Mouse (Mus musculus) intestine, embryonic 15.5 days (tissue): ENCODE measurements around the gene Enox1. TPM values are rescaled to one million over a fixed set of nuclear protein-coding genes. Genes with fewer than 3 reads are reported as not detected.

ENCODE experiments used
- ATAC-seq: fragments of 200-750 bp; cut with Nextera tagmentation; 2 replicates; pipeline ENCODE4 v1.8.0; 2017; ENCODE audit warnings: moderate TSS enrichment, moderate library complexity
- H3K27ac ChIP-seq: fragments of 300-500 bp; sonication (generic); 2 replicates; pipeline ENCODE4 v1.5.1; 2015; ENCODE audit warnings: mild to moderate bottlenecking, inconsistent platforms
- H3K27me3 ChIP-seq: fragments of 300-500 bp; sonication (generic); replicated peaks from 2 replicates; pipeline ENCODE4 v1.6.1; 2015; ENCODE audit warnings: inconsistent platforms
- H3K36me3 ChIP-seq: fragments of 300-500 bp; sonication (generic); 2 replicates; pipeline ENCODE4 v1.6.1; 2015; ENCODE audit warnings: inconsistent platforms
- H3K4me1 ChIP-seq: fragments of 300-500 bp; sonication (generic); replicated peaks from 2 replicates; pipeline ENCODE4 v1.6.1; 2015; ENCODE audit warnings: inconsistent platforms
- H3K4me2 ChIP-seq: fragments of 300-500 bp; sonication (generic); replicated peaks from 2 replicates; pipeline ENCODE4 v1.6.1; 2015; ENCODE audit warnings: mild to moderate bottlenecking, inconsistent platforms
- H3K4me3 ChIP-seq: fragments of 300-500 bp; sonication (generic); replicated peaks from 2 replicates; pipeline ENCODE4 v1.5.1; 2015; ENCODE audit warnings: inconsistent platforms
- H3K9ac ChIP-seq: fragments of 300-500 bp; sonication (generic); 2 replicates; pipeline ENCODE4 v1.6.1; 2015; ENCODE audit warnings: inconsistent platforms
- H3K9me3 ChIP-seq: fragments of 300-500 bp; sonication (generic); 2 replicates; pipeline ENCODE4 v1.6.1; 2016; ENCODE audit warnings: inconsistent platforms
- WGBS: fragments of 180-500 bp; shearing (Covaris S2); methylation state at CpG from one replicate; pipeline ENCODE4 v1.1.7; 2015; 5-methylcytosine and 5-hydroxymethylcytosine counted together
- polyA plus RNA-seq: library from polyadenylated mRNA; unstranded; fragments of >200 nt; fragmentation: Nextera tagmentation; extraction: Ambion mirVana; gene quantifications from 2 replicates; pipeline ENCODE4 v1.2.1, GENCODE M21; 2015

Gene Enox1
- polyA plus RNA-seq, 1 experiment from 2014 or later: 6.3 TPM

DNA sequence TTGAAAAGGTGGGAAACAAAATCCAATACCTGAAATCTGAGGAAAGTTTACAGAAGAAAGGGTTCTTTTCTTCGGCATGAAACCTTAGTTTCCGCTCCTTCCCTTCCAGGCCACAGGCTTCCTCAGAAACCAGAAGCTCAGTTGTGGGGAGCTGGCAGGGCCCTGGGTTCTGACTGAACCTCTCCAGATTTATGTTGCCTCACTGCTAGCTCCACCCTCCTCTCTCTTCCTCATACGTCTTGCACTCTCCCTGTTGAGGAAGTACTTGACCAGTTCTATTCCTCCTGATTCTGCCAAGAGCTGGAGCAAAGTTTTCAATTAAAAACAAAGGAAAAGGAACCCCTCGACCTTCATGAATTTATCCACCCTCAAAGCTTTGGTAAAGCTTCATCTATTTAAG, 291.4 kb downstream of the Enox1 start:
- Histone ChIP-seq H3K36me3 (no peaks in the 10 kb centered on the region), H3K4me2 (no peak overlapping the region), H3K27me3 (no peaks in the 10 kb centered on the region), H3K4me3 (no peak overlapping the region), H3K4me1 (no peaks in the 10 kb centered on the region), H3K9ac (no peak overlapping the region), H3K9me3 (no peaks in the 10 kb centered on the region), H3K27ac (no peak overlapping the region)
- no peak for ATAC-seq
- 64% methylated on average over 4 of the region's 4 CpGs for WGBS

DNA sequence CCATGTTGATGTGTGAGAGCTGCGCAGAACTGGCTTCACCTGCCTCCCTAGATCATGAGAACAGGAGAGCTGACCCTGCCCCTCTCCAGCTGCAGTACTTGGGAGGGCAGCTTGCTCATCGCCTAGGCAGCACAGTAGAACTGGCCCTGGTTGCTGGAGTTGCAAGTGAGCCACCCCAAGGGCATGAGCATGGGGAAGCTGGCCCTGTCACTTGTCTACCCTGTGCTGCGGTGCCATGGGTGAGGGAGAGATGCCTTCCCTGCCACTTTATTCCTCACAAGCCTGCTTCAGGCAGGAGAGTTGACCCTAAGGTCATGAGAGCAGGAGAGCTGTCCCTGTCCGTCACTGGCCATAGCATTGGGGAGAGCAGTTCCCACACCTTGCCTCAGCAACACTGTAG, 295.4 kb downstream of the Enox1 start:
- 90% methylated on average over 4 of the region's 4 CpGs for WGBS
- no peaks in the 10 kb centered on the region for H3K36me3 ChIP-seq
- no peak overlapping the region for H3K9ac ChIP-seq
- no peak for ATAC-seq
- no peaks in the 10 kb centered on the region for H3K27me3 ChIP-seq
- no peaks in the 10 kb centered on the region for H3K4me1 ChIP-seq
- no peak overlapping the region for H3K27ac ChIP-seq
- no peak overlapping the region for H3K4me2 ChIP-seq
- no peak overlapping the region for H3K4me3 ChIP-seq
- H3K9me3 ChIP-seq: no peaks in the 10 kb centered on the region

DNA sequence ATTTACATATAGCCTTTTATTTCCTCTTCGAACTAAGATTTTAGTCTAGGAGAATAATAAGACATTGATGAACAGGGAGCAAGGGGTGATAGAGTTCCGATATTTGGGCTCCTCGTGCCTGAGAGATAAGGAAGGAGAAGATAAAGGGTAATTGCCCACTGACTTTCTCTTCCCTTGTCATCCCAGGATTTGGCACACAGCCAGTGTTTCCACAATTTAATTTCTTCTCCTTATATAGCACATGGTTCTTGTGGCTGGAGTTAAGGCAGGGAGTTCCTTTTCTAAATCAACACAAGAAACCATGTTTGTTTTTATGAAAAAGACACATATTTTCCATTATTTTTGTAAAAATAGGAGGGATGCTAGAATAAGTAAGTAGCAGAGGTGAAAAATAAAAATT, 299.5 kb downstream of the Enox1 start:
- Histone ChIP-seq H3K4me3 (no peak overlapping the region), H3K9ac (no peak overlapping the region), H3K27ac (no peak overlapping the region), H3K27me3 (no peaks in the 10 kb centered on the region), H3K9me3 (no peaks in the 10 kb centered on the region), H3K4me1 (no peaks in the 10 kb centered on the region), H3K36me3 (no peaks in the 10 kb centered on the region), H3K4me2 (no peak overlapping the region)
- no peak for ATAC-seq
- WGBS: 39% methylated on average over 3 of the region's 3 CpGs

- ATAC-seq: no peak
- no peak overlapping the region for H3K27ac ChIP-seq
- H3K4me2 ChIP-seq: no peak overlapping the region
- no peaks in the 10 kb centered on the region for H3K27me3 ChIP-seq
- no peak overlapping the region for H3K9ac ChIP-seq
- no peaks in the 10 kb centered on the region for H3K36me3 ChIP-seq
- H3K4me1 ChIP-seq: no peaks in the 10 kb centered on the region
- 40% methylated on average over 7 of the region's 7 CpGs for WGBS
- no peaks in the 10 kb centered on the region for H3K9me3 ChIP-seq
- H3K4me3 ChIP-seq: no peak overlapping the region
Observed at GRCm38 (mm10) chr14:77456876-77457275, 300.3 kb downstream of the Enox1 start.

DNA sequence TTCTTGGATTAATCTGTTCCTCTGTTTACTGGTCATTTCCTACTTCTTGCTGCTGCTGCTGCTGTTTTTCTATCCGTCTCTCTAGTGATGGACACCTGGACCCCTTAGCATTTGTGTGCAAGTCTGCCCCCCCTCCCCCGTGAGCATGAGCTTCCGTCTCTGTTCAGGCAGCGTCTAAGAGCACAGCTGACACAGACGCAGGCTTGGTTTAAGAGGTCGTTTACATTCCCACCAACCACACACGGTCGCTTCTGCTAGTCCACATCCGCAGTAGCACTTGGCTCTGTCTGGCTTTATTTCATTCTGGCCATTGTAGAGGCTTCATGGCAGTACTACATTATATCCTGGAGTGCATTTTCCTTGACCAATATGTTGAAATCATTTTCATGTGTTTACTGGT, 301.7 kb downstream of the Enox1 start:
- H3K4me1 ChIP-seq: no peaks in the 10 kb centered on the region
- WGBS: 20% methylated on average over 9 of the region's 9 CpGs
- no peak overlapping the region for H3K27ac ChIP-seq
- ATAC-seq: no peak
- peak overlapping the region; percentile 12; the same call in 1 of the 2 replicates for H3K4me2 ChIP-seq
- H3K36me3 ChIP-seq: no peaks in the 10 kb centered on the region
- no peaks in the 10 kb centered on the region for H3K9me3 ChIP-seq
- no peaks in the 10 kb centered on the region for H3K27me3 ChIP-seq
- no peak overlapping the region for H3K9ac ChIP-seq
- no peak overlapping the region for H3K4me3 ChIP-seq

GRCm38 (mm10) chr14:77463919-77464318, 307.4 kb downstream of the Enox1 start:
- WGBS: 80% methylated on average over 4 of the region's 4 CpGs
- H3K9me3 ChIP-seq: no peaks in the 10 kb centered on the region

DNA sequence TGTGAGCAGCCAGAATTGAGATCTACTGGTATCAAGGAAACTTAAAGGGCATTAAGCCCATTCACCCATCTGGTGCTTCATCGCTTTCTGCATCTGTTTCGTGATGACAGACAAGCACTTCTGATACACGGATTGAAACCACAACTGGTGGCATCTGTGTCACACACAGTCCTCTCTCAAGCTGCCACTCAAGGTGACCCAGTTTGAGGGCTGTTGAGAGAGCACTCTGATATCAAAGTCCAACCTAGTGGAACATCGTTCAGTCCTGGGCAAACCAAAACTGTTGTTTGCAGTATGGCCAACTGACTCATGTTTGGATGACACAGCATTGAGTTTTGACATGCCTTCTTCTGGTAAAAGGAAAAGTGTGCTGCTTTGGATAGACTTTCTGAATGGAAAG, 308.2 kb downstream of the Enox1 start:
- Histone ChIP-seq H3K36me3 (no peaks in the 10 kb centered on the region), H3K4me3 (no peak overlapping the region), H3K4me1 (no peaks in the 10 kb centered on the region), H3K9me3 (no peaks in the 10 kb centered on the region), H3K4me2 (no peak overlapping the region), H3K9ac (no peak overlapping the region), H3K27ac (no peak overlapping the region), H3K27me3 (no peaks in the 10 kb centered on the region)
- 87% methylated on average over 4 of the region's 4 CpGs for WGBS
- ATAC-seq: no peak

More at GRCm38 (mm10) chr14:77463919-77464318, 307.4 kb downstream of the Enox1 start:
- no peak overlapping the region for H3K4me2 ChIP-seq
- H3K4me1 ChIP-seq: no peaks in the 10 kb centered on the region
- no peaks in the 10 kb centered on the region for H3K36me3 ChIP-seq
- no peaks in the 10 kb centered on the region for H3K27me3 ChIP-seq
- H3K27ac ChIP-seq: no peak overlapping the region
- no peak for ATAC-seq
- no peak overlapping the region for H3K4me3 ChIP-seq
- H3K9ac ChIP-seq: no peak overlapping the region

- Histone ChIP-seq H3K4me2 (no peak overlapping the region), H3K4me3 (no peak overlapping the region), H3K4me1 (peaks cover 3% of the 10 kb centered on the region; the same call in 1 of the 2 replicates), H3K9me3 (no peaks in the 10 kb centered on the region), H3K9ac (no peak overlapping the region), H3K27ac (no peak overlapping the region), H3K36me3 (no peaks in the 10 kb centered on the region), H3K27me3 (no peaks in the 10 kb centered on the region)
- no peak for ATAC-seq
- 81% methylated on average over 3 of the region's 3 CpGs for WGBS
Observed at GRCm38 (mm10) chr14:77470577-77470976, 314.0 kb downstream of the Enox1 start.

- Histone ChIP-seq H3K9ac (no peak overlapping the region), H3K27me3 (no peaks in the 10 kb centered on the region), H3K27ac (no peak overlapping the region), H3K4me1 (peaks cover 5% of the 10 kb centered on the region; the same call in 1 of the 2 replicates), H3K4me2 (no peak overlapping the region), H3K4me3 (no peak overlapping the region), H3K36me3 (no peaks in the 10 kb centered on the region), H3K9me3 (no peaks in the 10 kb centered on the region)
- WGBS: 86% methylated on average over 4 of the region's 4 CpGs
- no peak for ATAC-seq
Observed at GRCm38 (mm10) chr14:77473501-77473900, 316.9 kb downstream of the Enox1 start.

DNA sequence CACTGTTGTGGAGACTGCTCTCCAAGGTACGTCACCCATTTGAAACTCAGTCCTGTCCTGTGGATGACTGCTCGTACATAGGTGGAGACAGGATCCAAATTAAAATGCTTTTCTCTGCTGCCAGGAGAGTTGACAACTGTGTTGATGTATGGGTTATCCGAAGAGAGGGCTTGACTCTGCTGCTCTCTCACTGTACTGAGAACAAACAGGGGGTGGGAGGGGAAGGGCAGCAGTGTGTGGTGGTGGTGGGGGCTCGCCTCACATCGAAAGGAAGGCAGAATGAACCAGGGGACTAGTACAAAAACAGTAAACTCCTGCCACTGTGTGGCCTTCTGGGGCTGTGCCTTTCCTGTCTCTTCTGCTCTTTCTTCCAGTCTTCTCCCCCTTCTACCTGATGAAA, 317.5 kb downstream of the Enox1 start:
- 40% methylated on average over 5 of the region's 5 CpGs for WGBS
- Histone ChIP-seq H3K4me1 (peaks cover 5% of the 10 kb centered on the region; the same call in 1 of the 2 replicates), H3K4me3 (no peak overlapping the region), H3K36me3 (no peaks in the 10 kb centered on the region), H3K4me2 (no peak overlapping the region), H3K27me3 (no peaks in the 10 kb centered on the region), H3K9me3 (no peaks in the 10 kb centered on the region), H3K27ac (no peak overlapping the region), H3K9ac (no peak overlapping the region)
- no peak for ATAC-seq

GRCm38 (mm10) chr14:77475134-77475820, 318.7 kb downstream of the Enox1 start:
- Histone ChIP-seq H3K4me1 (peaks cover 5% of the 10 kb centered on the region; the same call in 1 of the 2 replicates), H3K4me3 (no peak overlapping the region), H3K27me3 (no peaks in the 10 kb centered on the region), H3K27ac (no peak overlapping the region), H3K9ac (no peak overlapping the region), H3K4me2 (no peak overlapping the region), H3K36me3 (no peaks in the 10 kb centered on the region), H3K9me3 (no peaks in the 10 kb centered on the region)
- 48% methylated on average over 11 of the region's 11 CpGs for WGBS
- no peak for ATAC-seq

DNA sequence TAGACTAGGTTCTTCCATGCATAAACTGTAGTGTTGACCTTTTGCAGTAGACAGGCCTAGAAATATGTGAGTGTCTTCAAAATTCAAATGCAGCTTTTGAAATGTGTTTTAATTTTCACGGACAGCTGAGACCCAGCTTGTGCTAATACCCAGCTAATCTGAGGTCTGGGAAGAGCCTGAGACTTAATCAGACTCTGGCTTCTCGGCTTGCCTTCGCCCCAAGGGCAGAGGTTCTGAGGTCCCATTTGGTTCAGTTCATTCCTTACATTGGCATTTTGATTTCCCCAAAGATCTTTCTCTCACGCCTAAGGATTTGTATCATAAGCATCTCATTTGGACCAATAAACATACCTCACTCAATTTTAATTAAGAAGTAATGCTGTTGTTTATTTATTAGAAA, 321.1 kb downstream of the Enox1 start:
- no peaks in the 10 kb centered on the region for H3K36me3 ChIP-seq
- WGBS: 93% methylated on average over 4 of the region's 4 CpGs
- H3K4me2 ChIP-seq: no peak overlapping the region
- no peak overlapping the region for H3K27ac ChIP-seq
- H3K4me1 ChIP-seq: peaks cover 5% of the 10 kb centered on the region; the same call in 1 of the 2 replicates
- H3K4me3 ChIP-seq: no peak overlapping the region
- no peak for ATAC-seq
- H3K27me3 ChIP-seq: no peaks in the 10 kb centered on the region
- no peak overlapping the region for H3K9ac ChIP-seq
- H3K9me3 ChIP-seq: no peaks in the 10 kb centered on the region

DNA sequence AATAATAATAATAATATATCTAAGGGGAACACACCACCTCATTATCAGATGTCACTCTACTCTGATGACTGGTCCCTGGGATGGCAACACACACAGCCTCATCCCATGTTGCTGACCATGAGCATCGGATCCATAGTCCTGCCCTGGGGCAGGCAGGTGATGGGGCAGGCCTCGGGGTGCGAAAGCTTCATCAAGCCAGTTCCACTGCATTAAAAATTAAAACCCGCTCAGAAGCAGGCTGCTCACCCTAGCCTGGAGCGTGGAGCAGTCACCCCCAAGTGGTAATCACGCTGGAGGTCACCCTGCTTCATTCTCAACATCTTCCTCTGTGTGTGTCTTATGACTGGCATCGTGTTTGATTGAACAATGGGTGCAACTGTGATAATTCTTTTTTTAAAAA, 321.6 kb downstream of the Enox1 start:
- H3K4me3 ChIP-seq: no peak overlapping the region
- ATAC-seq: no peak
- 89% methylated on average over 7 of the region's 7 CpGs for WGBS
- no peak overlapping the region for H3K9ac ChIP-seq
- no peaks in the 10 kb centered on the region for H3K27me3 ChIP-seq
- H3K36me3 ChIP-seq: no peaks in the 10 kb centered on the region
- H3K27ac ChIP-seq: no peak overlapping the region
- peaks cover 5% of the 10 kb centered on the region; the same call in 1 of the 2 replicates for H3K4me1 ChIP-seq
- H3K9me3 ChIP-seq: no peaks in the 10 kb centered on the region
- no peak overlapping the region for H3K4me2 ChIP-seq
